Mouse (Mus musculus) forebrain, embryonic 16.5 days (tissue): ENCODE data around the gene Nlrp6. TPM values are rescaled to one million over a fixed set of nuclear protein-coding genes. Genes with fewer than 3 reads are reported as not detected.
"Not testable (repeated sequence)": the region's sequence is repeated elsewhere in the genome, so short reads cannot be mapped to it uniquely, and the experiment has no call there.

ENCODE experiments used
- ATAC-seq: fragments of 200-750 bp; cut with Nextera tagmentation; 2 replicates; pipeline ENCODE4 v1.8.0; 2017; ENCODE audit warnings: mild to moderate bottlenecking, moderate library complexity
- H3K27ac ChIP-seq: fragments of 300-500 bp; sonication (generic); 2 replicates; pipeline ENCODE4 v1.5.1; 2014; ENCODE audit warnings: low read length, control low read depth
- H3K27me3 ChIP-seq: fragments of 300-500 bp; sonication (generic); replicated peaks from 2 replicates; pipeline ENCODE4 v1.6.1; 2014; ENCODE audit warnings: low read length; ENCODE audit not compliant: control insufficient read depth, insufficient read depth
- H3K36me3 ChIP-seq: fragments of 300-500 bp; sonication (generic); 2 replicates; pipeline ENCODE4 v1.6.1; 2014; ENCODE audit not compliant: control insufficient read depth, insufficient read depth
- H3K4me1 ChIP-seq: fragments of 300-500 bp; sonication (generic); replicated peaks from 2 replicates; pipeline ENCODE4 v1.6.1; 2014; ENCODE audit warnings: low read length; ENCODE audit not compliant: control insufficient read depth, insufficient read depth
- H3K4me2 ChIP-seq: fragments of 300-500 bp; sonication (generic); 2 replicates; pipeline ENCODE4 v1.6.1; 2014; ENCODE audit warnings: mild to moderate bottlenecking, low read length, control low read depth
- H3K4me3 ChIP-seq: fragments of 300-500 bp; sonication (generic); replicated peaks from 2 replicates; pipeline ENCODE4 v1.5.1; 2014; ENCODE audit warnings: mild to moderate bottlenecking, low read length, control low read depth
- H3K9ac ChIP-seq: fragments of 300-500 bp; sonication (generic); replicated peaks from 2 replicates; pipeline ENCODE4 v1.6.1; 2014; ENCODE audit warnings: low read depth, low read length, control low read depth
- H3K9me3 ChIP-seq: fragments of 300-500 bp; sonication (generic); 2 replicates; pipeline ENCODE4 v1.6.1; 2016; ENCODE audit warnings: low read length; ENCODE audit not compliant: control insufficient read depth
- WGBS: fragments of 180-500 bp; shearing (Covaris S2); extraction: QIAGEN DNeasy Blood & Tissue Kit; methylation state at CpG from one replicate; pipeline ENCODE4 v1.1.7; 2014; 5-methylcytosine and 5-hydroxymethylcytosine counted together
- polyA plus RNA-seq: library from polyadenylated mRNA; unstranded; fragments of >200 nt; fragmentation: Nextera tagmentation; extraction: Ambion mirVana; gene quantifications from 2 replicates; pipeline ENCODE4 v1.2.1, GENCODE M21; 2015

Nlrp6 gene
- polyA plus RNA-seq, 1 experiment from 2014 or later = 0.68 TPM

- WGBS = 34% methylated on average over 3 of the region's 3 CpGs
- ATAC-seq = no peak
- no peaks in the 10 kb centered on the region for H3K36me3 ChIP-seq
Measured at GRCm38 (mm10) chr7:140975465-140975864, 54.8 kb downstream of the Nlrp6 start.

GRCm38 (mm10) chr7:140976720-140977119 is 56.0 kb downstream of the Nlrp6 start:
- 94% methylated on average over 9 of the region's 9 CpGs for WGBS
- ATAC-seq, H3K36me3 ChIP-seq, H3K9me3 ChIP-seq, H3K4me2 ChIP-seq, H3K27me3 ChIP-seq, H3K4me3 ChIP-seq, H3K9ac ChIP-seq, H3K4me1 ChIP-seq, H3K27ac ChIP-seq: not testable (repeated sequence)

More at GRCm38 (mm10) chr7:140975465-140975864, 54.8 kb downstream of the Nlrp6 start:
- H3K27me3 ChIP-seq = no peaks in the 10 kb centered on the region
- H3K9me3 ChIP-seq = no peaks in the 10 kb centered on the region
- no peaks in the 10 kb centered on the region for H3K4me1 ChIP-seq
- H3K4me3 ChIP-seq = no peak overlapping the region
- no peak overlapping the region for H3K27ac ChIP-seq
- no peak overlapping the region for H3K4me2 ChIP-seq
- H3K9ac ChIP-seq = no peak overlapping the region

Other genes starting within 250 kb of the Nlrp6 start
- gene Olfr45, start 239.0 kb upstream of the Nlrp6 start, polyA plus RNA-seq = not detected in 2 replicates
- not detected in 2 replicates for gene Olfr541, start 223.6 kb upstream of the Nlrp6 start, polyA plus RNA-seq
- gene Cyp2e1, start 157.2 kb upstream of the Nlrp6 start, polyA plus RNA-seq = not detected in 2 replicates
- gene Syce1, start 133.1 kb upstream of the Nlrp6 start, polyA plus RNA-seq = 0.34 and 0.40 TPM in 2 replicates
- gene Zfp941, start 98.7 kb upstream of the Nlrp6 start, polyA plus RNA-seq = 9.5 and 15.3 TPM in 2 replicates
- not detected in 2 replicates for gene Urah, start 85.9 kb upstream of the Nlrp6 start, polyA plus RNA-seq
- 1.7 TPM in 1 of 2 replicates, not detected in the other for gene Scgb1c1, start 75.4 kb upstream of the Nlrp6 start, polyA plus RNA-seq
- gene Odf3, start 73.1 kb upstream of the Nlrp6 start, polyA plus RNA-seq = not detected in 2 replicates
- gene Gm45785, start 64.6 kb upstream of the Nlrp6 start, polyA plus RNA-seq = not detected in 2 replicates
- 91.2 and 101 TPM in 2 replicates for gene Ric8a, start 63.9 kb upstream of the Nlrp6 start, polyA plus RNA-seq
- gene Bet1l, start 63.3 kb upstream of the Nlrp6 start, polyA plus RNA-seq = 35.6 and 40.4 TPM in 2 replicates
- gene Psmd13, start 38.9 kb upstream of the Nlrp6 start, polyA plus RNA-seq = 272 and 303 TPM in 2 replicates
- gene Sirt3, start 38.6 kb upstream of the Nlrp6 start, polyA plus RNA-seq = 29.5 and 38.5 TPM in 2 replicates
- gene Cox8b, start 20.5 kb upstream of the Nlrp6 start, polyA plus RNA-seq = not detected in 2 replicates
- 8.9 and 10.1 TPM in 2 replicates for gene Pgghg, start 20.5 kb downstream of the Nlrp6 start, polyA plus RNA-seq
- gene Ifitm5, start 29.4 kb downstream of the Nlrp6 start, polyA plus RNA-seq = 0.38 and 2.1 TPM in 2 replicates
- gene Gm45717, start 35.0 kb downstream of the Nlrp6 start, polyA plus RNA-seq = not detected in 2 replicates
- 126 and 150 TPM in 2 replicates for gene Ifitm2, start 35.1 kb downstream of the Nlrp6 start, polyA plus RNA-seq
- gene Ifitm1, start 46.3 kb downstream of the Nlrp6 start, polyA plus RNA-seq = 9.0 and 11.2 TPM in 2 replicates
- 21.0 and 26.1 TPM in 2 replicates for gene Ifitm3, start 89.9 kb downstream of the Nlrp6 start, polyA plus RNA-seq
- 0.40 and 0.57 TPM in 2 replicates for gene Ifitm6, start 97.0 kb downstream of the Nlrp6 start, polyA plus RNA-seq
- not detected in 2 replicates for gene Gm17387, start 108.2 kb downstream of the Nlrp6 start, polyA plus RNA-seq
- gene B4galnt4, start 140.2 kb downstream of the Nlrp6 start, polyA plus RNA-seq = 45.4 and 53.0 TPM in 2 replicates
- 0.17 TPM in 1 of 2 replicates, not detected in the other for gene Pkp3, start 157.3 kb downstream of the Nlrp6 start, polyA plus RNA-seq
- gene Sigirr, start 179.7 kb downstream of the Nlrp6 start, polyA plus RNA-seq = 2.1 TPM in 2 replicates
- 0.21 and 0.22 TPM in 2 replicates for gene Ano9, start 196.9 kb downstream of the Nlrp6 start, polyA plus RNA-seq
- gene Ptdss2, start 201.5 kb downstream of the Nlrp6 start, polyA plus RNA-seq = 74.9 and 78.9 TPM in 2 replicates